Mouse (Mus musculus): ENCODE measurements around the gene Prickle2. TPM values are rescaled to one million over a fixed set of nuclear protein-coding genes. Genes with fewer than 3 reads are reported as not detected.

Prickle2 gene
- polyA plus RNA-seq, 1 experiment, result not detected

DNA sequence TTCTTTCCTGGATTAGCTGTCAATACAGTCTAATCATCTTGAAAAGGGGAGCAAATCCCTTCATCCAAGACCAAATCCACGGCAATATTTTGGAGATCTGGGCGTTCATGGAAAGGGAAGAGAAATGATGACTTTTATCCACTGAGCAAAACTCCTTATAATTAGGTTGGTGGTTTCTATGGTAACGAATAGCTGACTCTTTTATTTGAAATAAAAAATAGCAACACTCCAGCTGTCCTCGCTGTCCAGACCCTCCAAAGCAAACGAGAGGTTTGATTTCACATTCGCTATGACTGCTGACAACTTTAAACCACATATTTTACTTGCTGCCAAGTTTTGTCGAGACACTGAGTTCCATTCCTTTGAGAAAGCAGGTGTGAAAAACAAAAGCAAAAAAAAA lies 64.0 kb downstream of the Prickle2 start:
- TF ChIP-seq GATA1 (IDR thresholded peaks at IDR 0.05; ENCODE audit: borderline replicate concordance, low read length), result no peak
- TF ChIP-seq FLI1 (IDR thresholded peaks at IDR 0.05; ENCODE audit: low read length), result no peak
- 0 out of 2 replicates have a peak, but pooled peaks cover 3% of the 10 kb centered on the region for H3K9me3 ChIP-seq
- no peaks in the 10 kb centered on the region for H3K27me3 ChIP-seq (replicated peaks)
- no peak overlapping the region for H3K4me3 ChIP-seq (replicated peaks)
- no peaks in the 10 kb centered on the region for H3K4me1 ChIP-seq
- no peaks in the 10 kb centered on the region for H3K36me3 ChIP-seq (replicated peaks; ENCODE audit: low read length)

GRCm38 (mm10) chr6:92640896-92641295 lies 65.1 kb downstream of the Prickle2 start:
- H3K36me3 ChIP-seq (replicated peaks; ENCODE audit: low read length), result no peaks in the 10 kb centered on the region
- H3K27me3 ChIP-seq (replicated peaks), result no peaks in the 10 kb centered on the region
- no peak overlapping the region for H3K4me3 ChIP-seq (replicated peaks)
- 0 out of 2 replicates have a peak, but pooled peaks cover 3% of the 10 kb centered on the region for H3K9me3 ChIP-seq
- H3K4me1 ChIP-seq, result no peaks in the 10 kb centered on the region
- TF ChIP-seq FLI1 (IDR thresholded peaks at IDR 0.05; ENCODE audit: low read length) (no peak), GATA1 (IDR thresholded peaks at IDR 0.05; ENCODE audit: borderline replicate concordance, low read length) (no peak)

- H3K36me3 ChIP-seq (replicated peaks; ENCODE audit: low read length), result no peaks in the 10 kb centered on the region
- TF ChIP-seq GATA1 (IDR thresholded peaks at IDR 0.05; ENCODE audit: borderline replicate concordance, low read length), result no peak
- no peak for TF ChIP-seq FLI1 (IDR thresholded peaks at IDR 0.05; ENCODE audit: low read length)
- H3K4me1 ChIP-seq, result no peaks in the 10 kb centered on the region
- H3K9me3 ChIP-seq, result peaks cover 11% of the 10 kb centered on the region; the same call in 1 of the 2 replicates
- H3K27me3 ChIP-seq (replicated peaks), result no peaks in the 10 kb centered on the region
- no peak overlapping the region for H3K4me3 ChIP-seq (replicated peaks)
These were observed 69.5 kb downstream of the Prickle2 start for GRCm38 (mm10) chr6:92636431-92636830.

DNA sequence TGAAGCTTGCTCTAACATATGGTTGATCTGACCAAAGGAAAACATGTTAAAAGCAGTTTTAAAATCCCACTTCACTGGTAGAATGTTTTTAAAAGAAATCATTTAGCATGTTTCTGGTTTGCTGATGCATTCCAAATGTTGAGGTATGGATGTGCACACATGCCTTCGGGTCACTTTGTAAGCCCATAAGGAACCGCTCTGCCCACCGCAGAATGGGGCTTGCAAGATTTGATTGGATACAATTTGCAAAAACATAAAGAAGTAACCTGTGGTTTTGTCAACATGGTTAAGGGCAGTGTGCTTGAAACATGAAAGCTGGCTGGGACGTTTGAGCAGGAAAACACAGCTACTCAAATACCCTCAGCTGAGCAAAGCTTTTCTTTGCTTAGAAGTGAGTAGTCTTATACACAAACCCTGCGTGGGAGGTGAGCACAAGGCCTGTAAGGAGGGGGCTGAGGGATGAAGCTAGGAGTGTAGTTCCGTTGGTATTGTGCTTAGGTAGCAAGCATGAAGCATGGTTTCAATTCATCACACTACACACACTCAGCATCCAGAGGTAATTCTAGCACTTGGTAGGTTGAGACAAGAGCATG lies 71.0 kb downstream of the Prickle2 start:
- Histone ChIP-seq H3K9me3 (peaks cover 11% of the 10 kb centered on the region; the same call in 1 of the 2 replicates), H3K4me3 (replicated peaks) (no peak overlapping the region), H3K36me3 (replicated peaks; ENCODE audit: low read length) (no peaks in the 10 kb centered on the region), H3K27me3 (replicated peaks) (no peaks in the 10 kb centered on the region), H3K4me1 (no peaks in the 10 kb centered on the region)
- TF ChIP-seq FLI1 (IDR thresholded peaks at IDR 0.05; ENCODE audit: low read length) (no peak), GATA1 (IDR thresholded peaks at IDR 0.05; ENCODE audit: borderline replicate concordance, low read length) (no peak)

GRCm38 (mm10) chr6:92630991-92631390 lies 75.0 kb downstream of the Prickle2 start:
- Histone ChIP-seq H3K9me3 (peaks cover 11% of the 10 kb centered on the region; the same call in 1 of the 2 replicates), H3K36me3 (replicated peaks; ENCODE audit: low read length) (no peaks in the 10 kb centered on the region), H3K4me3 (replicated peaks) (no peak overlapping the region), H3K4me1 (no peaks in the 10 kb centered on the region), H3K27me3 (replicated peaks) (no peaks in the 10 kb centered on the region)
- TF ChIP-seq FLI1 (IDR thresholded peaks at IDR 0.05; ENCODE audit: low read length) (no peak), GATA1 (IDR thresholded peaks at IDR 0.05; ENCODE audit: borderline replicate concordance, low read length) (no peak)

DNA sequence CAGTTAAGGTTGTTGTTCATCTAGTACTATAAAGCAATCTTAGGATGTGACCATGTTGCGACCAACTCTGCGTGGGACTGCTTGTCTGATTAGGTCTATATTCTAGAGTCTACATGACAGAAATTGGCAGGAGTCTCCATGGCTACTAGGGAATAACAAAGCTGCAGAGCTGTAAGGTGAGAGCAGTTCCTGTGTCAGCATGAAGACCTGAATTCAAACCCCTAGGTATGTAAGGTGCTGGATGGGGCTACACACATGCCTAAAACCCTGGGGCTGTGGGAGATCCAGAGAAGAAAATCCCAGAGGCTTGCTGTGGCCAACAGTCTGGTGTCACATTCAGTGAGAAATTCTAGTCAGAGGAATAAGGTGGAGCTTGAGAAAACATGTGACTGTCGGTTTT lies 78.2 kb downstream of the Prickle2 start:
- TF ChIP-seq FLI1 (IDR thresholded peaks at IDR 0.05; ENCODE audit: low read length), result no peak
- no peak for TF ChIP-seq GATA1 (IDR thresholded peaks at IDR 0.05; ENCODE audit: borderline replicate concordance, low read length)
- Histone ChIP-seq H3K4me3 (replicated peaks) (no peak overlapping the region), H3K9me3 (peaks cover 2% of the 10 kb centered on the region; the same call in 1 of the 2 replicates), H3K36me3 (replicated peaks; ENCODE audit: low read length) (no peaks in the 10 kb centered on the region), H3K4me1 (no peaks in the 10 kb centered on the region), H3K27me3 (replicated peaks) (no peaks in the 10 kb centered on the region)

DNA sequence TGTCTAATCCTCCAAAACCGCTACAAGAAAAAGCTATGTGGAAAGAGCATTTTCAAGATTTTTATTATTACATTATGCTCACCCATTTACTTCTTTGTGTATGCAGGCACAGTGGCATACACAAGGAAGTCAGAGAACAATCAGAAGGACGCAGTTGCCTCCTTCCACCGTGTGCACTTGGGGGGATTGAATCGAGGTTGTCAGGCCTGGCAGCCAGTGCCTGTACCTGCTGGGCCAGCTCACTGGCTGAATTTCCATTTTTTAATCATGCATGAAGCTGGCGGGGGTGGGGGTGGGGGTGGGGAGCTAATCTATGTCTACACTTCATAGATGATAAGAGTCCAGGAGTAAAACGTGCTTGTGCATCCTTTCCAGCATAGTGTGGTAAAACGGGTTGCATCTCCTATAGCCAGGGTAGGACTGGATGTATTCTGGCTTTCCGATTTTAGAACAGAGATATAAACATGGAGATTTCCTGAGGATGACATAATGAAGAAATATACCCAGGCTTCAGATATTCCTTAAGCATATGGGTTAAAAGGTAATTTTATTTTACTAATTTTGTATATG lies 78.8 kb downstream of the Prickle2 start:
- Histone ChIP-seq H3K27me3 (replicated peaks) (no peaks in the 10 kb centered on the region), H3K4me1 (no peaks in the 10 kb centered on the region), H3K9me3 (peaks cover 2% of the 10 kb centered on the region; the same call in 1 of the 2 replicates), H3K36me3 (replicated peaks; ENCODE audit: low read length) (no peaks in the 10 kb centered on the region), H3K4me3 (replicated peaks) (no peak overlapping the region)
- TF ChIP-seq FLI1 (IDR thresholded peaks at IDR 0.05; ENCODE audit: low read length) (no peak), GATA1 (IDR thresholded peaks at IDR 0.05; ENCODE audit: borderline replicate concordance, low read length) (no peak)

DNA sequence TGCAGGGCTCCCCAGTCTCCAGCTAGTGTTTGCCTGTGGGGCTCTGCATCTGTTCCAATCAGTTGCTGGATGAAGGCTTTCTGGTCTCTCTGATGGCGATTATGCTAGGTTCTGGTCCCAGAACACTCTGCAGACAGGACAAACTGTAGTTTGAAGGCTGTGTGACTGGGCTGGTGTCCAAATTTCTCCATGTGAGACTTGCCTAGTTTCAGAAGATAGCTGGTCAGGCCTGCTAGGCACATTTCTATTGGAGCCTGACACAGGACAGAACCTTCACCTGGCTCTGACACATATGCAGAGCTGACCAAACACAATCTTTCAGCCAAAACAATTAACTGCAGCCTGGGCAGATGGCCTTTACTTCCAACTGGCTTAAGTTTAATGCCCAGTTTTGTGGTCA lies 80.0 kb downstream of the Prickle2 start:
- TF ChIP-seq GATA1 (IDR thresholded peaks at IDR 0.05; ENCODE audit: borderline replicate concordance, low read length) (no peak), FLI1 (IDR thresholded peaks at IDR 0.05; ENCODE audit: low read length) (no peak)
- no peaks in the 10 kb centered on the region for H3K27me3 ChIP-seq (replicated peaks)
- H3K9me3 ChIP-seq, result peaks cover 5% of the 10 kb centered on the region; the same call in 1 of the 2 replicates
- no peaks in the 10 kb centered on the region for H3K36me3 ChIP-seq (replicated peaks; ENCODE audit: low read length)
- no peak overlapping the region for H3K4me3 ChIP-seq (replicated peaks)
- H3K4me1 ChIP-seq, result no peaks in the 10 kb centered on the region

GRCm38 (mm10) chr6:92624306-92624705 lies 81.6 kb downstream of the Prickle2 start:
- Histone ChIP-seq H3K27me3 (replicated peaks) (no peaks in the 10 kb centered on the region), H3K36me3 (replicated peaks; ENCODE audit: low read length) (no peaks in the 10 kb centered on the region), H3K4me3 (replicated peaks) (no peak overlapping the region), H3K9me3 (peaks cover 12% of the 10 kb centered on the region), H3K4me1 (no peaks in the 10 kb centered on the region)
- no peak for TF ChIP-seq GATA1 (IDR thresholded peaks at IDR 0.05; ENCODE audit: borderline replicate concordance, low read length)
- TF ChIP-seq FLI1 (IDR thresholded peaks at IDR 0.05; ENCODE audit: low read length), result no peak

DNA sequence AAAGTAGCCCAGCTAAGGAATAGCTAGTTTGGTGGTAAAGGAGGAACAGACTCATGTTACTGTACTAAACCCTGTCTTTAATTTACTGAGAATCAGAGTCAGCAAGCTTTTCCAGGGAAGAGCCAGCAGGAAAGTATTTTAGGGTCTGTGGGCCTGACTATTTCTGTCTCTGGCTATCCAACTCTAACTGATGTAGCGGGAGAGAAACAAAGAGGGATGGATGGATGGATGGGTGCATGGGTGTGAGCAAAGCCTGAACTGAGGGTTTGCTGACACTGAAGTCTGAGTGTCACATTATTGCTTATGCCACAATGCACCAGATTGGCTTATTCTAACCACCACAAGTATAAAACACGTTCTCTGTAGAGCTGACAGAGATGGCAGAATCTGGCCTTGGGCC lies 88.8 kb downstream of the Prickle2 start:
- Histone ChIP-seq H3K36me3 (replicated peaks; ENCODE audit: low read length) (no peaks in the 10 kb centered on the region), H3K9me3 (peaks cover 31% of the 10 kb centered on the region), H3K4me1 (no peaks in the 10 kb centered on the region), H3K27me3 (replicated peaks) (no peaks in the 10 kb centered on the region), H3K4me3 (replicated peaks) (no peak overlapping the region)
- TF ChIP-seq GATA1 (IDR thresholded peaks at IDR 0.05; ENCODE audit: borderline replicate concordance, low read length), result no peak
- no peak for TF ChIP-seq FLI1 (IDR thresholded peaks at IDR 0.05; ENCODE audit: low read length)
